Mouse (Mus musculus) naive thymus-derived CD4-positive, alpha-beta T cell, adult 2 months (primary cell): ENCODE measurements around the gene Actl6b.
"Not testable (repeated sequence)": the region's sequence is repeated elsewhere in the genome, so short reads cannot be mapped to it uniquely, and the experiment has no call there.

Experiments
- DNase-seq: peaks from one replicate; pipeline ENCODE4 v3.0.0-alpha.2; 2011; ENCODE audit warnings: low read depth

Actl6b gene

GRCm38 (mm10) chr5:137607860-137608653, 54.7 kb downstream of the Actl6b start:
- no peak for DNase-seq

- DNase-seq: no peak
Measured at GRCm38 (mm10) chr5:137608654-137609190, 55.4 kb downstream of the Actl6b start.

- DNase-seq: no peak
Measured at GRCm38 (mm10) chr5:137609292-137609691, 56.0 kb downstream of the Actl6b start.

- no peak for DNase-seq
Measured at GRCm38 (mm10) chr5:137610056-137610455, 56.7 kb downstream of the Actl6b start.

GRCm38 (mm10) chr5:137610548-137611244, 57.4 kb downstream of the Actl6b start:
- DNase-seq: no peak

- DNase-seq: no peak
Measured at GRCm38 (mm10) chr5:137611245-137611602, 57.9 kb downstream of the Actl6b start.

- DNase-seq: no peak
Measured at GRCm38 (mm10) chr5:137613076-137613475, 59.8 kb downstream of the Actl6b start.

- DNase-seq: no peak
Measured at GRCm38 (mm10) chr5:137613550-137613949, 60.2 kb downstream of the Actl6b start, which contains the start of gene Pcolce. Gene Pcolce (minus strand): TSS chr5:137613784.

GRCm38 (mm10) chr5:137614921-137615320, 61.6 kb downstream of the Actl6b start:
- not testable (repeated sequence) for DNase-seq

- no peak for DNase-seq
Measured at GRCm38 (mm10) chr5:137615347-137615746, 62.0 kb downstream of the Actl6b start.
